Mouse (Mus musculus) bone marrow macrophage, adult 2 months (primary cell): ENCODE results near the gene Khdc1a. TPM values are rescaled to one million over a fixed set of nuclear protein-coding genes. Genes with fewer than 3 reads are reported as not detected.

Experiments used
- H3K27ac ChIP-seq: 2 replicates; pipeline ENCODE4 v1.5.1; 2012; ENCODE audit warnings: low read depth, low read length; ENCODE audit not compliant: insufficient read depth
- H3K4me1 ChIP-seq: 2 replicates; pipeline ENCODE4 v1.6.1; 2012; ENCODE audit warnings: low read length; ENCODE audit not compliant: control insufficient read depth, insufficient read depth
- H3K4me3 ChIP-seq: 2 replicates; pipeline ENCODE4 v1.5.1; 2012; ENCODE audit warnings: mild to moderate bottlenecking, low read length, moderate library complexity; ENCODE audit not compliant: insufficient read depth
- CTCF ChIP-seq: IDR thresholded peaks from 2 replicates; pipeline ENCODE4 v1.5.1; 2012; ENCODE audit warnings: low read depth, mild to moderate bottlenecking, low read length, moderate library complexity
- POLR2A ChIP-seq: IDR thresholded peaks from 2 replicates; pipeline ENCODE4 v1.6.1; 2012; ENCODE audit warnings: mild to moderate bottlenecking, low read depth, low read length, borderline replicate concordance
- polyA plus RNA-seq: library from polyadenylated mRNA; stranded (reverse); fragments of >200 nt; gene quantifications from 2 replicates; pipeline ENCODE4 v1.2.4, GENCODE M21; 2012; ENCODE audit not compliant: missing spikeins, insufficient read depth, insufficient read length

Gene Khdc1a
- polyA plus RNA-seq, 1 experiment, result not detected

DNA sequence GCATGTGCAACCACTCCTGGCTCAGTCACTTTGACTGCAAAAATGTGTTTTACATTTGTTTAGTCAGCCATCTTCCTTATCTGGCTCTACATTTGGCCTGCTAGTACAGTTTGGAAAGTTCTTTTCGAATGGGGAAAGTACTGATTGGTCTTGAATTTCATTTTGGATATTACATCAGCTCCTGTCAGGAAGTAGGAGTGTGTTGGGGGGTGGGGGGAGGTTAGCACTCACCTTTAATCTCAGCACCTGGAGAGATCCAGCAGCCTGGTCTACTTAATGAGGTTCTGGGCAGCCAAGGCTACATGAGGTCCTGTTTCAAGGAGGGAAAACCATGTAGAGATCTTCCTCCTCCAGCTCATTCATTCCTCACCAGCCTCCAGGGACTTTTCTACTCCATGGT lies 33.8 kb downstream of the Khdc1a start, which contains the start of gene Khdc1b:
Gene Khdc1b (plus strand): TSS at position 301 of the 400 bp plus-strand sequence.
- TF ChIP-seq POLR2A (no peak), CTCF (no peak)
- Histone ChIP-seq H3K27ac (no peak within 1 kb of the TSS), H3K4me3 (no peak within 1 kb of the TSS), H3K4me1 (no peaks in the 10 kb centered on the region)

DNA sequence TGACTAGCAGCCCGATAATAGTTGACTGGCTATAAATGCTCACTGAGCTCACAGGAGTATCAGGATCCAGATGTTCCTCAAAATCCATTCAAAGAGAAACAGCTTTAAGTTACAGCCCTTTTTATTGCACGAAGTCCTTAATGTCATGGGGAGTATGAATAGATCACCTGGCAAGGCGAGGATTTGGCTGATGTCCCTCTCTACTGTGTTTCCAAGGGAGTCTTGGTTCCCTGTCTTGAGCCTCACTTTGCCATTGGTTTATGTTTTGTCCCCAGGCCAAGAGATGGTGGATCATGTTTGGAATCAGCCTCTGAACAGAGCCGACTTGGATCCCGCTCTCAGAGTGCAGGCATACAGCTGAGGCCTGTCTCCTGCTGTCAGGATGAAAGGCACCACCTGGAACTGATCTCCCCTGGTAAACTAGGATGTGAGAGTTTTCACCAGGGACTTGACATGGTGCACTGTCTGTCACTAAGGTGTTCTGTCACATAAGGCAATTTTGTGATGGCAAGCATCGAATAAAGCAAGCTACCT lies 41.8 kb downstream of the Khdc1a start:
- TF ChIP-seq CTCF (no peak), POLR2A (no peak)
- Histone ChIP-seq H3K27ac (no peak overlapping the region), H3K4me3 (no peak overlapping the region), H3K4me1 (no peaks in the 10 kb centered on the region)

Other genes starting within 250 kb of the Khdc1a start
- gene Tmem14a, start 131.1 kb upstream of the Khdc1a start, polyA plus RNA-seq, result 2.6 and 3.5 TPM in 2 replicates
- gene Gsta3, start 109.1 kb upstream of the Khdc1a start, polyA plus RNA-seq, result 3.5 and 4.8 TPM in 2 replicates
- not detected in 2 replicates for gene Khdc1c, start 18.7 kb downstream of the Khdc1a start, polyA plus RNA-seq
- gene Khdc1b, start 33.9 kb downstream of the Khdc1a start, polyA plus RNA-seq, result not detected in 2 replicates